Mouse (Mus musculus) thymus, postnatal 10 days (tissue): Measurements from ENCODE around the gene Gm45713.
"Not testable (repeated sequence)": the region's sequence is repeated elsewhere in the genome, so short reads cannot be mapped to it uniquely, and the experiment has no call there.

ENCODE experiments used
- DNase-seq, 2 experiments: peaks; one replicate each; pipeline ENCODE4 v3.0.0; 2021; ENCODE audit warnings: low spot score in 2 of 2

Gene Gm45713

DNA sequence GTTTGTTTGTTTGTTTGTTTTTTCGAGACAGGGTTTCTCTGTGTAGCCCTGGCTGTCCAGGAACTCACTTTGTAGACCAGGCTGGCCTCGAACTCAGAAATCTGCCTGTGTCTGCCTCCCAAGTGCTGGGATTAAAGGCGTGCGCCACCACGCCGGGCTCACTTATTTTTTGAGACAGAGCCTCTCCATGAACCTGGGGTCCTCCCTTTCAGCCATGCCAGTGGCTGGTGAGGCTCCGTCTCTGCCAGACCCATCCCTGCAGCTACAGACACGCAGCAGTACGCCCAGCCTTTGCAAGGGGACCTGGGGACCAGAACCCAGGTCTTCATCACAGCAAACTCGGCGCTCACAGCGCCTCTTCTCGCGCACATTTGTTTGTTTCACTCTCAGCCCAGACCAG is 40.1 kb downstream of the Gm45713 start:
- not testable (repeated sequence) for DNase-seq

- DNase-seq = no peak
These were observed 40.7 kb downstream of the Gm45713 start for GRCm38 (mm10) chr7:45095367-45095766.

GRCm38 (mm10) chr7:45094121-45094520 is 41.9 kb downstream of the Gm45713 start:
- DNase-seq = no peak

- no peak for DNase-seq
These were observed 42.5 kb downstream of the Gm45713 start for GRCm38 (mm10) chr7:45093516-45093905.

DNA sequence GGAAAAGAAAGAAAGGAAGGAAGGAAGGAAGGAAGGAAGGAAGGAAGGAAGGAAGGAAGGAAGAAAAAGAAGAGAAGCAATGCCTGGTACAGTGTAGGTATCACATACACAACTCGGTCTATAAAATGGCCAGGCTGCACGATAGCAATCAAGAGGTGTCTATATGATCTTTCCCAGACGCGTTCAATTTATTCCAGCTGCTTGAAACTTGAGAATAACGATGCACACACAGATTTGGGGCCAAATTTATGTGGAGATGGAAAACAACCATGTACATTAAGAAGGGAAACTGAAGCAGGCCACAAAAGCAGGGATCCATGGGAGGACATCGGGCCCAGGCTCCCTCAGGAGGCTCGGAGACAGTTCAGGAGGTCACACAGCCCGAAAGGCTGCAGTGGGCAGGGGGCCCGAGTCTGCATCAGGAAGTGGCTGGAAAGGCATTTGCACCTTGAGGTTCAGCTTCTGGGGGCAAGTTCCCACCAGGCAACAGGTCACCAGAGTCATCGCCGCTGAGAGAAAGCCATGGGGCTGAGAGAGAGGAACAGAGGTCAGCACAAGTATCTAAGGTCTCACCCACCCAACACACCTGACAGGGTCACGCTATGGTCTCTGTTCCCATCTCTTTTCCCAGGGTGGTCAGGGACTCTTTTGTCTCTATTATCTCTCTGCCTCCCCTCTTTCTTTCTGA is 43.1 kb downstream of the Gm45713 start:
- DNase-seq = no peak

- DNase-seq = no peak
These were observed 44.0 kb downstream of the Gm45713 start, which contains the start of gene Rcn3 for GRCm38 (mm10) chr7:45092048-45092447. Gene Rcn3, minus strand, starts transcription at chr7:45092221.

DNA sequence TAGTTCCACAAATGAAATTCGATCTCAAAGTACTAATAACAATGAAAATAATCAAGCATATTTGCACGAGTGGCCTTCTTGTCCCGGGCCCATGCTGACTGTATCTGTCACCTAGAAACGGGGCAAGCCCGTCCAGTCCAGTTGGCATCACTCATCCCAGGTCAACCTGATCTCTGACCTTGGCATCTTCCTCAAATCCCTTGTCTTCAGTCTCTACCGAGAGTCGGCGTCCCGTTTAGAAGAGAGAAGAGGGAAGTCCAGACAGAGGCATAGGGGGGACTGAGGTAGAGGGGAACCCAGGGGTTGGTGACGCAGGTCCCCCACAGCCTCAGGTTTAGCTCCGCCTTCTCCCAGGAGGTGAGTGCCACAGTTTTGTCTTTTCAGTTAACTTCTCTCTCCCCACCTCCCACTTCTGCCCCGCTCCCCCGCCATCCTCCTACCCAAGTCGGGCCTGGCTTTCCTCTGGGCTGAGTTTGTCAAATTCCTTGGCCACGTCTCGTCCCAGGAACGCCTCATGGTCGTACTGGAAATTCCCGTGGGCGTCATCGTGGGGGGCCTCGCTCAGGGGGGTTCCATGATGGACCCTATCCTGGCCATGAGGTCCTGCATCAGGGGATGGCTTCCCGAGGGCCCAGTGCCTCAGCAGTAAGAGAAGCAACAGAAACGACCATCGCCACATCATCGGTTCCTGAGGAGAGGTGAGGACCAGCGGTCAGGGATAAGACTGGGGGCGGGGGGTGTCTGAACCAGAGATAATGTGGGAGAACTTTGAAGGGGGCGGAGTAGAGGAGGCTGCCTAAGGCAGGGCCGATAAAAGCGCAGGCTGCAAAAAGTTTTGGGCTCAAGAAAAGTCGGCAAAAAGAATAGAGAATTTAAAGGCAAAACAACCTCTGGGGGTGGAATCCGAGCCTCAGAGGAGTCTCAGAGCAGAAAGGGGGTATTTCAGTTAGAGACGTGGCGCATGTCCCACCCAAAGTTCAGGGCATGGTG is 44.7 kb downstream of the Gm45713 start:
- DNase-seq = no peak

DNA sequence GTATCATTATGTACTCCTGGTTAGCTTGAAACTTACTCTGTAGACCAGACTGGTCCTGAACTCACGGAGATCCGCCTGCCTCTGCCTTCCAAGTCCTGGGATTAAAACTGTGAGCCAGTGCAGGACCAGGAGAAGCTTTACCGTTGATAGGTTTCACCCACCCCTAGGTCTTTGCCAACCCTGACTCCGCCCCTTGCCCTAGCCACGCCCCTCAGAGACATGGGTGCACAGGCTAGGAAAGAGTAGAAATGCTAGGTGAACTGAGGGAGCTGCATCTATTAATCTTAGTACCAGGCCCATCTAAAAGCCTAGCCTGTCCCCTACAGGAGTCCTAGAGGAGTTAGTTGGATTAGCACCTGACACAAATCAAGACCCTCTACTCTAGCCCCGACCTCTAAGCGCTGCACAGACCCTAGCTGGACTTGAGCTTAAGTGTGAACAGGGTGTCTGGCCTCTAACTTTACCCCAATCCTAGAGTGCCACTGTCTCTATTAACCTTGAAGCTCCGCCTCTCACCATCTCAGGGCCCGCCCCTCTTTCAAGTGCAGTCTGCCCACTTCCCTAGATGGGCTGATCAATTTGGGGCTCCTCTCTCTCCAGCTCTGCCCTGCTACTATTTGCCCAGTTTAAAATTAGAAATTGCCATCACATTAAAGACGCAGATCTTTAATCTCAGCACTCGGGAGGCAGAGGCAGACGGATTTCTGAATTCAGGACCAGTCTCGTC is 45.6 kb downstream of the Gm45713 start:
- DNase-seq = no peak

- no peak for DNase-seq
These were observed 47.4 kb downstream of the Gm45713 start for GRCm38 (mm10) chr7:45088597-45088996.

DNA sequence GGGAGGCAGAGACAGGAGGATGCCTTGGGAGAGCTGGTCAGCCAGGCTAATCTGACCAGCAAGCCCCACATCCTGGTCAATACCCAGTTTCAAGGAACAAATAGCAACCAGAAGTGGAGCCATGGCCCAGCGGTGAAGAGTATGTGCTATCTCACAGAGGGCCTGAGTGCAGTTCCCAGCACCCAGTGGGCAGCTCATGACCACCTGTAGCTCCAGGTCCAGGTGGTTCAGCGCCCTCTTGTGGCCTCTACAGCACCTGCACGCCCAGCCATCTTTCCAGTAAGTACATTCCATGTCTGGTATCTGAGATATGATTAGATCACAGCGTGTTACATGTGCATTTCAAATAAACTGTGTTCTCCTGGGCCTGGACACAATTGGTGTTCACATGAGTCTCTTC is 49.9 kb downstream of the Gm45713 start:
- no peak for DNase-seq

DNA sequence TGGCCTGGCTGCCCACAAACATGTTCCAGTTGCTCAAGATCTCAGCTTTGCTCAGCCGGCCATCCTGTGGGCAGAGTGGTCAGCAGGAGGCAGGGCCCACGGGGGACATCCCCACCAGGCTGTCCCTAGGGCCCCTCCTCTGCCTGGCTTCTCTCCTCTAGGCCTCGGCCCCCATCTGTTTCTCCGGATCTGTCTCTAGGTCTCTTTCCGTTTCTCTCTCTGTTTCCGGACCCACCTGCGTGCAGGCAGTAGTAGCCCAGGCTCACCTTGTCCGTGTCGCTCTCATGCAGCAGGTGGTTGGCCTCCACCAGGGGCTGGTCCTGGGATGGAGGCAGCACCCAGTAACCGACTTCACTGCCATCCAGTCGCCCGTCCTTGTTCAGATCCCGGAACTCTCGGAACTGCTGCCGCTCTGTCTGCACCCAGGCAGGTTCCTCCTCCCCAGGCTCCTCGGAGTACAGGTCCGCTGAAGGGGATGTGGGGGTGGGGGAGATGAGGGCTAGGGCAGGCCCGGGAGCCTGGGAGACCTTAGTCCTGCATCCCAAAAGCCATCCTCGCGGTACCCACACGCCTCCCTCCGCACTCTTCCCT is 52.6 kb downstream of the Gm45713 start:
- peak; percentile 20 to 32 for DNase-seq

GRCm38 (mm10) chr7:45082401-45083299 is 53.4 kb downstream of the Gm45713 start:
- peak; percentile 28 to 34 for DNase-seq

DNA sequence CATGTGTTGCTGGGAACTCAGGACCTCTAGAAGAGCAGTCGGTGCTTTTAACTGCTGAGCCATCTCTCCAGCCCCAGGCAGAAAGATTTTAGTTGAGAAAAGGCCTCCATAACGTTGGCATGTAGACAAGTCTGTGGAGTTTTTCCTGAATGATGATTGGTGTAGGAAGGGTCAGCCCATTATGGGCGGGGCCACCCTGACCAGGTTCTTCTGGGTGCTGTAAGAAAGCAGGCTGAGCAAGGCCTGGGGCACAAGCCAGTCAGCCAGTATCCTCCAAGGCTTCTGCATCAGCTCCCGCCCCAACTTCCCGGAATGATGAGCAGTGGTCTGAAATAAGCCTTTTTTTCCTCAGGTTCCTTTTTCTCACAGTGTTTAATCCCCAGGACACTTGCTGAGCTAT is 55.0 kb downstream of the Gm45713 start:
- no peak for DNase-seq

GRCm38 (mm10) chr7:45079856-45080255 is 56.2 kb downstream of the Gm45713 start:
- peak; percentile 82 to 94 for DNase-seq

- DNase-seq = peak; percentile 52 to 76
These were observed 57.5 kb downstream of the Gm45713 start for GRCm38 (mm10) chr7:45078513-45078912.

GRCm38 (mm10) chr7:45077829-45078228 is 58.2 kb downstream of the Gm45713 start:
- DNase-seq = no peak

GRCm38 (mm10) chr7:45077322-45077721 is 58.7 kb downstream of the Gm45713 start:
- no peak for DNase-seq

DNA sequence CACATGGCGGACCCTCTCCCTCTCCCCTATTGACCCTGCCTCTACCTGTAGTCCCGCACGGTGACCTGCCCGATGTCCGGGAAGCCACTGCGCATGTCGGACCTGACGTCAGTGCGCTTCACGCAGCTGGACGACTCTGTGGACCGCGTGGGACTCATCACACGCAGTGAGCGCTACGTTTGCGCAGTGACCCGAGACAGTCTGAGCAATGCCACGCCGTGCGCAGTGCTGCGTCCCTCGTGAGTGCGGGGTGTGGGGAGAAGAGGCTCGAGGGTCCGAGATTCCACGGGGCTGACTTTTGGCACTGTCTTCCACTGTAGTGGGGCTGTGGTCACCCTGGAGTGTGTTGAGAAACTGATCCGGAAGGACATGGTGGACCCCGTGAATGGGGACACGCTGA is 59.5 kb downstream of the Gm45713 start:
- DNase-seq = no peak
